Mouse (Mus musculus) right cerebral cortex, adult 2 months (tissue): ENCODE results near the gene Setd5.

Source experiments
- DNase-seq, 2 experiments: peaks; one replicate each; pipeline ENCODE4 v3.0.0; 2021 to 2022; ENCODE audit warnings: low spot score in 2 of 2

Gene Setd5

DNA sequence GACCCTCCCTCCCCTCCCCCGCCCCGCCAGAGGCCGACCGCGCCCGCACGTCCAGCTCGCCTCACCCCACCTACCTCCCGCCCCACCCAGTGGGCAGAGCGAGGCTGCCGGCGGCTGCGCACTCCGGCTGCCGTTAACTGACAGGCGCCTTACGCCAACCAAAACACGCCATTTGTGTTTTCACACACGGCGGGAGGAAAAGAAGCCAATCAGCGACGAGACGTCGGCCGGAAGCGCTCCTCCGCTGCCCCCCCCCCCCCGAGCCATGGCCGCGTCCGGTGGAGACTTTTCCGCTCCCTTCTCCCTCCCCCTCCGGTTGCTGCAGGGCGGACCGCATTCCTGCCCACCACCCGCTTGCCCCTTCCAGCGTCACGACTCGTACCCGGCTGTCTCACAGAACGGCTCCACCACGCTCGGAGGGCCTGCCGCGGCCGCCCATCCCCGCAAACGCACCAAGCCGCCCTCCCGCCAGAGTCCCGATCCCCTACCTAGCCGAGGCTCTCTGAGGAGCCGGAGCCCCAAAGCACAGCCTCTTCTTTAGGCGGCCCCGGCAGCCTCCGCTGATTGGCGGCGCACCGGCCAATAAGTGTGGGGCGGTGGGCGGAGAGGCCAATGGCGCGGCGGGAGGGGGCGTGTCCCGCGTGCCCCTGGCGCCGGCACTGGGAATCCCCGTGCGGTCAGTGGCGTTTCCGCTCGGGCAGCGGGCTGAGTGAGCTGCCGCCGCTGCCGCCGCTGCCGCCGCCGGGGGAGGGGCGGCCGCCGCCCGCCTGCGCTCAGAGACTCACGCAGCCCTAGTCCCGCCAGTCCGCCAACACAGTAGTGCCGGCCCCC is at the start of gene Setd5:
Setd5 (plus strand) TSS at position 680 of the 831 bp plus-strand sequence.
- peak; percentile 96 to 97 for DNase-seq

DNA sequence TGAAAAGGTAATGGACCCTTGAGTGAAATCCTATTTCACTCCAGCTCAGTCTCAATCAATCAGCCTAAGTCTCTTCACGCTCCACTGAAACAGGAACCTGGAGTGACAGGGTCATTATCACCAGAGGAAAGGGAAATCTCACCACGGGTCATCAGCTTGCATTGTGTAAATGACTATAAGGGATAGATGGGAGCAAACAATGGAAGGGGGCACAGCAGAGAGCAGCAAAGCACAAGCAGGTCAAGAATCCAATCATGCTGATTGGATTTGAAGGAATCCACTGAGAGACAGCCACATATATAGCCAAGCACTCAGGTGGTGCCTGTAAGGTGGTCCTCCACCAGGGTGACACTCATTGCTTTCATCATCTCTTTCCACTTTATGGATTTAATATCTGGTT is 49.7 kb upstream of the Setd5 start:
- DNase-seq = no peak

DNA sequence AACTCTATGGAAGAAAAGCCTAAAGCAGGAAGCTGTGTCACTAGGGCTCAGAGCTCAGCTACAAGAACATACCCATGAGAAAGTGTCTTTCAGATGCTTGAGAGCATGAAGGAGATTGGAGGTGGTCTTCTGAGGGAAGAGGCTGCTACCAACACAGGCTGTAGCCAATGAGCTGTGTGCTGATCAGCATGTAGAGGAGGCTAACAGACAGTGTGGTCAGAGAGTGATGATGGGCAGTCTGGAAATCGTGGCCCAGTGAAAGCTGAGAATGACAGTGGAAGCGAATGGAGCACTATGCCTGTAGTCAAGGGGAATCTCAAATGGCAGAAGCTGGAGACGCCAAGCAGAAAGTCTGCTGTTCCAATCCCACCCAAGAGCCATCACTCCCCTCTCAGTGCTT is 48.2 kb upstream of the Setd5 start:
- no peak for DNase-seq

DNA sequence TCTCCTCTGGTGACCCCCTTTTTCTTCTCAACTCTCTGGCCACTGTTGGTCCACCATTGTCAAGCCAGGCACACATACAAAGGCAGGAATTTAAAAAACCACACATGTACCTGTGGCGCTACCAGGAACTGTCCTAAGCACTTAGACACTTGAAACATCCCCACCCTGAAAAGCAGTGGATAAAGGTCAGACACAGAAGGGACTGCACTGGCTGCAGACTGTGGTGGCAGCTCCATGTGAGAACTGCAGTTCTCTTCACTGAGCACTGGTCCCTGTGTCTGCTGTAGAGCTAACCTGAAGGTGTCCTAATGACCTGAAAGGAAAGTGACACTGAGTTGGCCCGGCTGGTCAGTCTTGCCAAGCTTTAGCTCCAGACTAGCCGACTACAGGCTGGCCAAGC is 46.6 kb upstream of the Setd5 start:
- no peak for DNase-seq

DNA sequence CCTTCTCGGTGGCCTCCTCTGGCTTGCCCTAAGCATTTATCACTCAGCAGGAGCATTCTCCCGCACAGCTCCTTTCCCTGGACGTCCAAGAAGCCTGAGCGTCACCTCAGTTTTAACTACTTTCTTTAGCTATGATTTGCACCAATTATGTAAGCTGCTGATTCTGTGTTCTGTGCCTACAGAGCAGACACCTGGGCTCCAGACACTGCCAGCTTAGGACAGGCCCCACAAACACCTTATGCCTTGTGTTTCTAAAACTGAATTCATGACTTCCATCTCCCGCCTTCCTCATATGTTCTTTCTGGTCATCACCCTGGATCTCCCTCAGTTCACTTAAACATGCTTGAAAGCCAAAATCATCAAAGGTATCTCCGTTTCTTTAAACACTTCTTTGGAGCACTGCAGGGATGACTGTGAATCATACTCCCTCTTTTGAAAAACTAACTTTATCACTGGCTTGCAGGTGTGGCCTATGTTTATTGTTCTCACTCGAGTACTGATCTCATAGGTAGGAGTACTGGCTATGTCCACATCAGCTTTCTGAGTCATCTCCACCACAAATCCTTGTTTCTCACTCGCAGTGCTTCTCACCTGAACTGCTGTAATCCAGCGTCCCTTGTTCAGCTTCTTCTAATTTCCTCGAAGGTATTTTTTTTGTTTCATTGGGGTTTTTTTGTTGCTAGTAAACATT is 46.0 kb upstream of the Setd5 start:
- no peak for DNase-seq

DNA sequence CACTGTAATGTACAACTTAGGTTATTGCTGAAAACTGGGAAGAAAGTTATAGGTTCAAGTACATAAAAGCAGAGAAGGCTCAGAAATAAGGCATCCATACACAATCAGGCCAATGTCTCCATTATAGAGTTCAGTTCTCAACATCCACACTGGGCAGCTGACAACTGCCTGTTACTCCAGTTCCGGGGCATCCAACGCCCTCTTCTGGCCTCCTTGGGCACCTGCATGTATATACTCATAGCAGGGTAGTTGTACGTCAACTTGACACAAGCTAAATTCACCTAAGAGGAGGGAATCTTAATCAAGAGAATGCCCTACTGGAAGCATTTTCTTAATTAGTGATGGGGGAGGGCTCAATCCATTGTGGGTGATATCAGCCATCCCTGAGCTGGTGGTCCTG is 45.0 kb upstream of the Setd5 start:
- DNase-seq = no peak

DNA sequence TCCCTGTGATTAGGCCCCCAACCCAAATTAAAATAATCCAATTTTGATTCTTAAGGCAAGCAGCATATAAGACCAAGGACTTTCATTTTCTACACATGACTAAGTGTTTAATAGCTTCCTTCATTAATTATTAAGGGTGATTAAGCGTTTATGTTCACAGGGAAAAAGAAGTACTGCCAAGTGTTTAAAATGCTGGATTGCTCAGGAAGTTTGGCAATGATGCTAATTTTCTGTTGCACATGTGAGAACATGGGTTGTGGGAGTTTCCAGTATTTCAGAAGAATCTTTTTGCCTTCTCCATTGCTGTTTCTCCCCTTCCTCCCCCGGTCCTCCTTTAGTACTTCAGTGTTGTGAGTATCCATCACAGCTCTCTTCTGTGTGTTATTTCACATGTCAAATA is 44.0 kb upstream of the Setd5 start:
- no peak for DNase-seq

DNA sequence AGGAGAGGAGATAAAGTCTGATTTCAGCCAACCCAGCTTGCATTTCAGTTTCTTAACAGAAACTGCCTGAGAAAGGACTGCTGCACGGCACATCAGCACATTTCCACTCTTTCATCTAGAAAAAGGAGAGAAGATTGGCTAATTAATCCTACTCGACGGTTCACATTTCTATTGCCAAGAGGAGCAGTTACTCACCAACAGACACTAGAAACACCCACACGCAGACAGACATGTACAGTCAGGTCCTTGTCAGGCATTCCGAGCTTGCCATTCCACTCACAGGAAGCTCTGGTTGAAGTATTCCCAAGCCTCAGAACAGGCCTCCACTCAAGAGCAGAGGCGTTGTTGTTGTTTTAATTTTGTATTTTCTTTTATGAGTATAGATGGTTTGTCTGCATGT is 42.7 kb upstream of the Setd5 start:
- DNase-seq = no peak

DNA sequence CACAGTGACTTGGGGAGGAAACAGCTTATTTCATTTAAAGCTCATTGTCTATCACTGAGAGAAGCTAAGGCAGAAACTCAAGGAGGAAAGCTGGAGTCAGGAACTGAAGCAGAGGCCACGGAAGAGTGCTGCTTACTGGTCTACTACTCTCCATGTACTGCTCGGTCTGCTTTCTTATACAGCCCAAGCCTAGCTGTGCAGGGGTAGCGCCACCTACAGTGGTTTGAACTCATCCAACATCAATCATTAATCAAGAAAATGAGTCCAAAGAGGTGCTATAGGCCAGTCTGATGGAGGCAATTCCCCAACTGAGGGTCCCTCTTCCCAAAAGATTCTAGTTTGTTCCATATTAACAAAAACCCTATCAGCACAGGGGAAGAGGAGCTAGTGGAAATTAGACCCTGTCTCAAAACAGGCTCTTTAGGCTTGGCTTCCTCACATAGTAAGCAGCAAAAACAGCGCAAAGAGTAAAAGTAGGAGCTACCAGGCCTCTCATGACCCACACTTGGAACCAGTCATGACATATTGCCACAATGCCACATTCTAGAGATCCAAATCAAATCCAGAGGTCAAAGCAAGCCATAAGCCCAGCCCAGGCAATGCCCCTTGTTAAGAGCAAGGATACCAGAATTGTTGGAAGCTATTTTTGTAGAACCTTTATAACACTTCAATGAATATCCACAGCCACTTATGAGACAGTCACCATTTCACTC is 40.5 kb upstream of the Setd5 start:
- no peak for DNase-seq

DNA sequence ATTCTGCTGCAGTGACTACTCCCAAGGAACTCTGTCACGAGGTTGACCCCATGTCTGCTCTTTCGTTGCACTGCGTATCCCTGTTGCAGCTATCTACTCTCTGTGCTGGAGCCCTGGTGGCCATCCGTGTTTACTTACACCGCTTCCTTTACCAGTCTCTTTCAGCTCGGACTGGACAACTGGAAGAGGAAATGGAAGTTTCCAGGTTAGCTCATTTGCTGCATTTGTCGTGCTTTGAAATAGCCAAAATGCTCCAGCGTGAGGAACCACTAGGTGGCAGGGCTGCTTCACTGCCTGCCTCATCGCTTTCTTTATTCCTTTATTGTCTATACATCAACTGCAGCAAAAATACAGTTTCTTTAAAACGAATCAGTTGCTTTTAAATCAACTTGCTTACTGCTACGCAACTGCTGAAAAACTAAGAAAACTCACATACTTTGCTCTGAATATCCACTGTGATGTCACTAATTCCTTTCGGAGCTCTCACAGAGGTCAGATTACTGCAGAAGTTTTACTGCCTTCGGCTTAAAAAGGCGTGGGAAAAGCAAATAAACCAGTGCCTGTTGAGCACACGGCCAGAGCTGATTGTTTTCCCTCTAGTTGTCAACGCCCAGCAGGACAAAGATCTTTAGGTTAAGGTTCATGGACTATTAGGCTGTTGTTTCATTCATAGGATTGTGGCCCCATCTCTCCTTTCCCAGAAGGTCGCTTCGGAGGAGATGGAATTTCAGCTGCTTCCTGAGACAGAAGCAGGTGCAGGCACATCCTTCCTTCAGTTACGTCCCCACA is 39.0 kb upstream of the Setd5 start:
- peak; percentile 80 to 85 for DNase-seq

DNA sequence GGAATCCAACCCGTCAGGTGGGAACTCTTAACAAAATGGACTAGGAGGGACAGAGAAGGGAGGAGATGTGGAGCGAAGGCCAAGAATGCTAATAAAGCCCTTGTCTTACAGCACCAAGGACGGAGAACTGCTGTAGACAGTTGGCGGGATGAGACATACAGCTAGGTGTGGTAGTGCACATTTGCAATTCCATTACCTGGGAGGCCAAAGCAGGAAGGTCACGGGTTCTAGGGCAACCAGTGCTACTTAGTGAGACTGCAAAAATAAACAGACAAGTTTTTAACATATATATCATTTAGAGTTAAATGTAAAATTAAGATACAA is 38.5 kb upstream of the Setd5 start:
- no peak for DNase-seq

DNA sequence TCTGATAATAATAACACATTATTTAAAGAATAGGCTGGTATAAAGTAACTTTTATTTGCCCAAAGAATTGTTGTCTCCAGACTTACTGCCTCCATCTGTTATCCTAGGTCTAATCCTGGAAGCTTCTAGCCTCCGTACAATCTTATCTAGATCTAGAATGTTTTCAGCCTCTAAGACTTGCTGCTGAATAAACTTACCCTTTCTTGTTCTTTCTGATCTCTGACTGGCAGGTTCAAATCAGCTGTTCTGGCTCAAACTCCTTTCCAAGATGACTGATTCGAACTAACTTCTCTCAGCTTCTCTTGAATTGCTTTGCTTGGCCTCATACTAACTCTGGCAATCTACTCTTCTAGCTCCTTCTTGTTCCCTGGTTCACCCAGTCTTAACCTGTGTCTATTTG is 36.8 kb upstream of the Setd5 start:
- no peak for DNase-seq

DNA sequence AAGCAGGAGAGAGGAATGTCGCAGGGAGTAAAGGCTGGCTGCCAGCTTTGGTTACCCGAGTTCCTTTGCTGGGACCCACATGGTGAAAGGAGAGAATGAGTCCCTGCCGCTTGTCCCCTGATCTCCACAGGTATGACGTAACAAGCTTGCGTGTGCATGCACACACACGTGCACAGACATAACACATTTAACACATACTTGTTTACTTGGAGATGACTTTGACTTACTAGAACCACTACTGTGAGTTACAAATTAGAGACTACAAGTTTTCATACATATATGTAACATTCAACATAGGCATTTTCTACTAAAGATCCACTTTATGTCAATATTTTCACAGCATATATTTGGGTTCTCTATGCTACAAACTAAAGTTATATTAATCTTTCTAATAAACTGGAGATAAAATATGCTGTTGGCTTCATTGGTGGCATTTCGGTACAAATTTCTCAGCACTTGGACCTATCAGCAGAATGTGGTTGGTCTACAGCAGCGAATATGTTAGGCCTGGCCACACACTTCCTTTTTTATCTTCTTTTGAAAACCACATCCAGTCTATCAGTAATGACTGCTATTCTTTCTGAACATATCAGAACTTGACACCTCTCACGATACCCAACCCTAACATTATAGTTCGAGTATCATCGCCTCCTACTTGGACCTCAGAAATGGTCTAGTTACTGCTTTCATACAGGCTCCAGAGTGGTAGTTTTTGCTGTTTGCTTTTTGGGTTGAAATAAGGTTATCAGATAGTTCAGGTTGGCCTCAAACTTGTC is 35.8 kb upstream of the Setd5 start:
- DNase-seq = no peak

DNA sequence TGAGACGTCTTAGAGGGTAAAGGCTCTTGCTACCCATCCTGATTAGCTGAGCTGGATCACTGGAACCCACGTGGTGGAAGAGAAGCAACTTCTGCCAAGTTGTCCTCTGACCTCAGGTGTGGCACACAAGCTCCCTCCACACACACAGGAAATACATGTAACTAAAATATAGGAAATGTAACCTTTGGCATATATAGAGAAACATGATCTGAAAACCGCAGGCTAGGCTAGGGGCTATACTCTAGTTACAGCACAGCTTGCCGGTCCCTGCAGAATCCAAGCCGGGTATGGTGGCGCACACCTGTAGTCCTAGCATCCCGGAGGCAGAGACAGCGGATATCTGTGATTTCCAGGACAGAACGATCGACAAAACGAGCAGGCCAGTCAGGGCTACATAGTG is 31.6 kb upstream of the Setd5 start:
- DNase-seq = peak in 1 of 2 experiments; percentile 30

DNA sequence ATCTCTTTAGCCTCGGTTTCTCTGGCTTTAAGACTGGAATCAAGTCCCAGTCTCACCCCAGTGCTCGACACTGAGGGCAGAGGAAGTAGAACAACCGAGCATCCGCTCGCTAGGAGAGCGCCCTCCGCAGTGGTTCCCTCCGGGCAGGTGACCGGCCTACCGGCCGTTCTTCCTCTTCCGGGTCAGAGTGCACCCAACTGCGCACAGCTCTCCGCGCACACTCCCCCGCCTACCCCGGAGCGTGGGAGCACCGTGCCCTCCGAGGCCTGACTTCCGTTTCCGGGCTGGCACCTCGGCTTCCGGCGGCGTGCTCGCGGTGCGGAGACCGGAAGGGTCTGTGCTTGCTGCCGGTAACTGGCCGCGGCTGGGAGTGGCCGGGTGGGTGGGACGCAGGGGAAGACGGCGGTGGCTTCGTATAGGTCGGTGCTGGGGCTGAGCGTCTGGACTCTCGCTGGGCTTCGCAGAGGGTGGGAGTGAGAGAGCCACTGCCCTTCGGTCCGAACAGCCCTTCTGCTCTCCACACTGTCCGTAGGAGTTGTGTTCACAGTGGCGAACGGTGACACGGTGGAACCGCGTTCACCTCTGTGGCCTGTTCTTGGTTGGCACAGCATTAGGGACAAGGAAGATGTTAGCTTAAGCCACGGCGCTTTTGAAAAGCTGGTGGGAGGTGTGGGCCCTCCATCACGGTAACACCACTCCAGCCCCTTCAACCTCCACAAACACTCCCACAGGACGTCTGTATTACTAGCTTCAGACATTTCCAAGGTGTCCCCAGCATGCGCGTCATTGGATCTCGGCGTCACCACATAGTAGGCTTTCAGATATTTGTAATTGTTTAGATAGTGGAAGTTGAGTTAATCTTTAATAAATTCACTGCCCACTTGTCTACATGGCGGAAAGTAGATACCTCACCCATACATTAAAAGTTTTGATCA is 30.9 kb upstream of the Setd5 start, which contains the start of gene Thumpd3:
Thumpd3 (plus strand) TSS at position 185 of the 935 bp plus-strand sequence.
- DNase-seq = peak; percentile 96 to 97

DNA sequence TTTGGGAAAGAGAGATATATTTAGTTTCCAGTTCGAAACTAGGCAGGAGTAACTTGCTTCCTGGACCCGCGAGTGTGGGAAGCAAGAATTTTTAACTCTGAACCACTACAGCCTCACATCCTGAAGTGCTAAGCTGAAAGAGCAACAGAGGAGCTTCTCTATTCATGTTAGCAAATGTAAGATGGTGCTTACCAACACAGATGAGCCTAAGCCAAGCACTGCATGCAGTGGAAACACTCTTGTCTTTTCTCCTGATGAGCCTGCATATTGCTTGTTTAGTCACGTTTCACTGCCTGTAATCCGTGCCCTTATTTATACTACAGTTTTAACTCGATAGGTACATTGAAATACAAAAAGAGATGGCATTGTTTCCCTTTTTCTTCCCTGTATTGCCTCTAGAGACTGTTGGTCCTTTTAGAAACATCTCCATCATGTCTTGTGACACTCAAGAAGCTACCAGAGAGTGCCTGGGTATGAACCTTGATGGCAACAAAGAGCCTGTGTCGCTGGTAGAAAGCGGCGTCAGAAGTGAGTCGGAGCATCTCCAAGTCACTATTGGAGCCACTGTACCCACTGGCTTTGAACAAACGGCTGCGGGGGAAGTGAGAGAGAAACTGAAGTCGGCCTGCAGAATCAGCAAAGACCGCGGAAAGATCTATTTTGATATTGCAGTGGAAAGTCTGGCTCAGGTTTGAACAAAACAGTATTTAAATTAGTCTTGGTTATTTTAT is 30.0 kb upstream of the Setd5 start:
- DNase-seq = no peak

DNA sequence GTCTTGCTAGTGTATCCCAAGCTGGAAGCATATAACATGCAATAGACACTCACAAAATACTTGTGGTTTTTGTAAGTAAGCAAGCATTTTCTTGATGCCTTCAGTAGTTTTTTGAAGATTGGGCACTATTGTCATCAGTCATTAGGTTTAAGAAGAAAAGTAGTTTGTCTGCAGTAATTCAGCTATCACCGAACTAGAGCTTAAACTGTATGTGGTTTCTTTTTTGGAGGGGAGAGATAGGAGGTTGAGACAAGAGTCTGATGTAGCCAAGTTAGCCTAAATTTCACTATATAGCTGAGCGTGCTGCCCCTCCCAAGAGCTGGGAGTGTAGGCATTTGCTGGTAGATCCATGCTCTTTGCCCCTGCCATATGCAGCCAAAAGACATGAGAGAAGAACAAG is 28.8 kb upstream of the Setd5 start:
- DNase-seq = no peak

DNA sequence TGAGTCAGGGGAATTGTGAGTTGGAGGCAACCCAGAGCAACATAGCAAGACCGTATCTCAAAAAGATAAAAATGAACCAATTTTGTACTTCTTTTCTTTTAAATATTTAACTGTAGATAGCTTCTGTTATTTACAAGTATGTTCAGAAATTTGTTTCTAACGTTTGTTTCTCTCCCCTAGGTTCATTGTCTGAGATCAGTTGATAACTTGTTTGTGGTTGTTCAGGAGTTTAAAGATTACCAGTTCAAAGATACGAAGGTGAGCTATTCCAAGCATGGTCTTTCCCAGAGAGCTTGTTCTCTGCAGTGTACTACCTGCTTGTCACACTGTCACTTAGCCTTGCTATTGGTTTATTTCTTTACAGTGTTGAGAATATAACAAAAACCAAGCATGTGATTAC is 28.0 kb upstream of the Setd5 start:
- no peak for DNase-seq

DNA sequence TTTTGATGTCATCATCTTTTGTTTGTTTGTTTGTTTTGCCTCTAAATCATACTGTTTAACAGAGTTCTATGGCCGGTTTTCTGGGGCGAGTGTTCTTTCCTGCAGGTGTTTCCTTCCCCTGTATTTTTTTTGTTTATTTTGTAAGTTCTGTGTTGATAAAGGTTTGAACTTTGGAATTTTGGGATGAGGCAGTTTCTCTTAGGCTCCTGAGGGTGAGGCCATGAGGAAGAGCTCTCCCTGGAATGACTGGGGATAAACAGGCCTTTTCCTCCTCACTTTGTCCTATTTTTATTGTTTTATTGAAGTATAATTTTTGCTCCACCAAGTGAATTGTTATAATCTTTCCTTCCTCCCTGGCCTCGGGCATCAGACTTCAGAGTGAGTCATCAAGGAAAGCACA is 24.2 kb upstream of the Setd5 start:
- no peak for DNase-seq
